Mouse (Mus musculus) neural tube, embryonic 12.5 days (tissue): ENCODE measurements around the gene C130050O18Rik. TPM values are rescaled to one million over a fixed set of nuclear protein-coding genes. Genes with fewer than 3 reads are reported as not detected.
"Not testable (repeated sequence)": the region's sequence is repeated elsewhere in the genome, so short reads cannot be mapped to it uniquely, and the experiment has no call there.

ENCODE experiments used
- ATAC-seq: fragments of 200-750 bp; cut with Nextera tagmentation; 2 replicates; pipeline ENCODE4 v1.8.0; 2017; ENCODE audit warnings: low read depth, mild to moderate bottlenecking, moderate TSS enrichment, moderate library complexity; ENCODE audit not compliant: low FRiP score
- H3K27ac ChIP-seq: fragments of 300-500 bp; sonication (generic); 2 replicates; pipeline ENCODE4 v1.5.1; 2016
- H3K27me3 ChIP-seq: fragments of 300-500 bp; sonication (generic); replicated peaks from 2 replicates; pipeline ENCODE4 v1.6.1; 2016; ENCODE audit warnings: mild to moderate bottlenecking
- H3K36me3 ChIP-seq: fragments of 300-500 bp; sonication (generic); 2 replicates; pipeline ENCODE4 v1.6.1; 2016; ENCODE audit warnings: mild to moderate bottlenecking
- H3K4me1 ChIP-seq: fragments of 300-500 bp; sonication (generic); 2 replicates; pipeline ENCODE4 v1.6.1; 2016
- H3K4me2 ChIP-seq: fragments of 300-500 bp; sonication (generic); replicated peaks from 2 replicates; pipeline ENCODE4 v1.6.1; 2016; ENCODE audit warnings: mild to moderate bottlenecking
- H3K4me3 ChIP-seq: fragments of 300-500 bp; sonication (generic); 2 replicates; pipeline ENCODE4 v1.5.1; 2016
- H3K9ac ChIP-seq: fragments of 300-500 bp; sonication (generic); 2 replicates; pipeline ENCODE4 v1.6.1; 2016; ENCODE audit warnings: mild to moderate bottlenecking
- H3K9me3 ChIP-seq: fragments of 300-500 bp; sonication (generic); 2 replicates; pipeline ENCODE4 v1.6.1; 2016; ENCODE audit warnings: mild to moderate bottlenecking
- WGBS: fragments of 180-500 bp; shearing (Covaris S2); methylation state at CpG from one replicate; pipeline ENCODE4 v1.1.7; 2016; 5-methylcytosine and 5-hydroxymethylcytosine counted together
- polyA plus RNA-seq: library from polyadenylated mRNA; unstranded; fragments of >200 nt; fragmentation: Nextera tagmentation; extraction: Ambion mirVana; gene quantifications from 2 replicates; pipeline ENCODE4 v1.2.1, GENCODE M21; 2016

Gene C130050O18Rik
- polyA plus RNA-seq, 1 experiment from 2014 or later = 0.33 TPM

GRCm38 (mm10) chr5:139381586-139382513 lies 23.2 kb upstream of the C130050O18Rik start:
- Histone ChIP-seq H3K27ac (no peak overlapping the region), H3K4me2 (no peak overlapping the region; the same call in 1 of the 2 replicates), H3K9me3 (no peaks in the 10 kb centered on the region), H3K4me3 (no peak overlapping the region), H3K9ac (no peak overlapping the region), H3K4me1 (peaks cover 38% of the 10 kb centered on the region), H3K27me3 (no peaks in the 10 kb centered on the region), H3K36me3 (no peaks in the 10 kb centered on the region)
- 83% methylated on average over 18 of the region's 18 CpGs for WGBS
- ATAC-seq = no peak

- Histone ChIP-seq H3K36me3 (no peaks in the 10 kb centered on the region), H3K4me3 (no peak overlapping the region), H3K4me2 (no peak overlapping the region), H3K27ac (peak overlapping the region; percentile 17; the same call in 1 of the 2 replicates), H3K4me1 (peaks cover 44% of the 10 kb centered on the region), H3K27me3 (no peaks in the 10 kb centered on the region), H3K9me3 (no peaks in the 10 kb centered on the region), H3K9ac (no peak overlapping the region)
- no peak for ATAC-seq
- WGBS = 73% methylated on average over 8 of the region's 8 CpGs
Measured at GRCm38 (mm10) chr5:139382760-139383159, 22.3 kb upstream of the C130050O18Rik start.

GRCm38 (mm10) chr5:139383234-139383633 lies 21.8 kb upstream of the C130050O18Rik start:
- no peak overlapping the region for H3K4me3 ChIP-seq
- H3K27ac ChIP-seq = 0 out of 2 replicates have a peak overlapping the region, but pooled peaks have one; percentile 17
- ATAC-seq = no peak
- H3K9me3 ChIP-seq = no peaks in the 10 kb centered on the region
- H3K27me3 ChIP-seq = no peaks in the 10 kb centered on the region
- WGBS = 77% methylated on average over 9 of the region's 9 CpGs
- no peak overlapping the region for H3K4me2 ChIP-seq
- H3K4me1 ChIP-seq = peaks cover 44% of the 10 kb centered on the region
- H3K9ac ChIP-seq = no peak overlapping the region
- no peaks in the 10 kb centered on the region for H3K36me3 ChIP-seq

- Histone ChIP-seq H3K4me1 (peaks cover 47% of the 10 kb centered on the region), H3K4me2 (no peak overlapping the region), H3K9me3 (no peaks in the 10 kb centered on the region), H3K36me3 (no peaks in the 10 kb centered on the region), H3K9ac (no peak overlapping the region), H3K27me3 (no peaks in the 10 kb centered on the region), H3K4me3 (no peak overlapping the region), H3K27ac (no peak overlapping the region)
- no peak for ATAC-seq
- whole genome bisulfite sequencing = 74% methylated on average over 10 of the region's 10 CpGs
Measured at GRCm38 (mm10) chr5:139384531-139384930, 20.5 kb upstream of the C130050O18Rik start.

- ATAC-seq = no peak
- no peak overlapping the region for H3K4me3 ChIP-seq
- WGBS = 88% methylated on average over 5 of the region's 5 CpGs
- H3K4me1 ChIP-seq = peaks cover 44% of the 10 kb centered on the region
- H3K27ac ChIP-seq = no peak overlapping the region
- no peaks in the 10 kb centered on the region for H3K27me3 ChIP-seq
- H3K9ac ChIP-seq = no peak overlapping the region
- H3K9me3 ChIP-seq = no peaks in the 10 kb centered on the region
- no peaks in the 10 kb centered on the region for H3K36me3 ChIP-seq
- no peak overlapping the region for H3K4me2 ChIP-seq
Measured at GRCm38 (mm10) chr5:139386047-139386446, 19.0 kb upstream of the C130050O18Rik start.

- H3K4me3 ChIP-seq = no peak overlapping the region
- no peak overlapping the region for H3K9ac ChIP-seq
- peaks cover 42% of the 10 kb centered on the region for H3K4me1 ChIP-seq
- H3K27ac ChIP-seq = no peak overlapping the region
- ATAC-seq = no peak
- no peak overlapping the region for H3K4me2 ChIP-seq
- WGBS = 73% methylated on average over 10 of the region's 10 CpGs
- H3K27me3 ChIP-seq = no peaks in the 10 kb centered on the region
- H3K36me3 ChIP-seq = no peaks in the 10 kb centered on the region
- H3K9me3 ChIP-seq = no peaks in the 10 kb centered on the region
Measured at GRCm38 (mm10) chr5:139387329-139388194, 17.5 kb upstream of the C130050O18Rik start.

GRCm38 (mm10) chr5:139388195-139388570 lies 16.9 kb upstream of the C130050O18Rik start:
- Histone ChIP-seq H3K27ac (no peak overlapping the region), H3K4me1 (peaks cover 36% of the 10 kb centered on the region), H3K36me3 (no peaks in the 10 kb centered on the region), H3K4me2 (0 out of 2 replicates have a peak overlapping the region, but pooled peaks have one; percentile 4), H3K4me3 (no peak overlapping the region), H3K27me3 (no peaks in the 10 kb centered on the region), H3K9me3 (no peaks in the 10 kb centered on the region), H3K9ac (no peak overlapping the region)
- ATAC-seq = no peak
- 55% methylated on average over 4 of the region's 4 CpGs for WGBS

GRCm38 (mm10) chr5:139388694-139389675 lies 16.1 kb upstream of the C130050O18Rik start:
- H3K4me2 ChIP-seq = no peak overlapping the region
- peaks cover 34% of the 10 kb centered on the region for H3K4me1 ChIP-seq
- no peaks in the 10 kb centered on the region for H3K36me3 ChIP-seq
- H3K4me3 ChIP-seq = no peak overlapping the region
- H3K9ac ChIP-seq = no peak overlapping the region
- no peaks in the 10 kb centered on the region for H3K27me3 ChIP-seq
- H3K9me3 ChIP-seq = no peaks in the 10 kb centered on the region
- peak overlapping the region; percentile 37; the same call in 1 of the 2 replicates for H3K27ac ChIP-seq
- ATAC-seq = no peak
- WGBS = 71% methylated on average over 17 of the region's 17 CpGs

GRCm38 (mm10) chr5:139389676-139390061 lies 15.4 kb upstream of the C130050O18Rik start:
- no peaks in the 10 kb centered on the region for H3K36me3 ChIP-seq
- H3K4me3 ChIP-seq = no peak overlapping the region
- H3K9ac ChIP-seq = no peak overlapping the region
- no peak for ATAC-seq
- H3K4me1 ChIP-seq = peaks cover 28% of the 10 kb centered on the region
- peak overlapping the region; percentile 37; the same call in 1 of the 2 replicates for H3K27ac ChIP-seq
- H3K4me2 ChIP-seq = no peak overlapping the region
- 34% methylated on average over 6 of the region's 6 CpGs for WGBS
- no peaks in the 10 kb centered on the region for H3K27me3 ChIP-seq
- no peaks in the 10 kb centered on the region for H3K9me3 ChIP-seq

GRCm38 (mm10) chr5:139390324-139391119 lies 14.6 kb upstream of the C130050O18Rik start:
- not testable (repeated sequence) for H3K4me2 ChIP-seq, H3K27ac ChIP-seq, H3K9me3 ChIP-seq, H3K27me3 ChIP-seq, H3K4me3 ChIP-seq, H3K9ac ChIP-seq, H3K36me3 ChIP-seq, ATAC-seq
- 77% methylated on average over 5 of the region's 5 CpGs for WGBS
- peaks cover 27% of the 10 kb centered on the region for H3K4me1 ChIP-seq
